Mouse (Mus musculus) liver, embryonic 14.5 days (tissue): Measurements from ENCODE around the gene Ccl1. TPM values are rescaled to one million over a fixed set of nuclear protein-coding genes. Genes with fewer than 3 reads are reported as not detected.
A peak's percentile ranks its signal among the peaks of the same experiment; 100 is the strongest.

Experiments
- ATAC-seq: fragments of 200-750 bp; cut with Nextera tagmentation; 2 replicates; pipeline ENCODE4 v1.8.0; 2017; ENCODE audit warnings: moderate number of reproducible peaks, mild to moderate bottlenecking, moderate library complexity; ENCODE audit not compliant: insufficient read depth
- DNase-seq, 3 experiments: peaks; one replicate each; pipeline ENCODE4 v3.0.0-alpha.2; 2012 to 2013; ENCODE audit warnings: low read depth in 3 of 3, low spot score in 3 of 3
- H3K27ac ChIP-seq: fragments of 300-500 bp; sonication (generic); 2 replicates; pipeline ENCODE4 v1.5.1; 2014; ENCODE audit warnings: moderate library complexity, mild to moderate bottlenecking, control low read depth, inconsistent platforms
- H3K27me3 ChIP-seq: fragments of 300-500 bp; sonication (generic); 2 replicates; pipeline ENCODE4 v1.6.1; 2014; ENCODE audit warnings: mild to moderate bottlenecking, low read length, moderate library complexity; ENCODE audit not compliant: control insufficient read depth, insufficient read depth
- H3K36me3 ChIP-seq: fragments of 300-500 bp; sonication (generic); replicated peaks from 2 replicates; pipeline ENCODE4 v1.6.1; 2014; ENCODE audit warnings: low read depth; ENCODE audit not compliant: control insufficient read depth, insufficient read depth
- H3K4me1 ChIP-seq, 2 experiments: fragments of 200-500 bp in 1 of 2; fragments of 300-500 bp in 1 of 2; sonication (generic) in 1 of 2; replicated peaks; 2 replicates each; pipeline ENCODE4 v1.6.1; 2012 to 2014; ENCODE audit warnings: antibody characterized with exemption in 1 of 2, inconsistent platforms in 1 of 2, low read length in 1 of 2; ENCODE audit not compliant: control insufficient read depth in 2 of 2, insufficient read depth in 2 of 2
- H3K4me2 ChIP-seq: fragments of 300-500 bp; sonication (generic); 2 replicates; pipeline ENCODE4 v1.6.1; 2014; ENCODE audit warnings: low read depth, mild to moderate bottlenecking, control low read depth, moderate library complexity
- H3K4me3 ChIP-seq, 2 experiments: fragments of 200-500 bp in 1 of 2; fragments of 300-500 bp in 1 of 2; sonication (generic) in 1 of 2; 2 replicates each; pipeline ENCODE4 v1.5.1; 2012 to 2014; ENCODE audit warnings: low read depth in 2 of 2, low read length in 2 of 2, mild to moderate bottlenecking in 2 of 2, control low read depth in 1 of 2, inconsistent platforms in 1 of 2, moderate library complexity in 1 of 2; ENCODE audit not compliant: insufficient read depth in 1 of 2
- H3K9ac ChIP-seq: fragments of 300-500 bp; sonication (generic); replicated peaks from 2 replicates; pipeline ENCODE4 v1.6.1; 2014; ENCODE audit warnings: mild to moderate bottlenecking, control low read depth, moderate library complexity
- H3K9me3 ChIP-seq: fragments of 300-500 bp; sonication (generic); 2 replicates; pipeline ENCODE4 v1.6.1; 2016; ENCODE audit warnings: low read length, mixed read lengths; ENCODE audit not compliant: control insufficient read depth
- CTCF ChIP-seq: IDR thresholded peaks from 2 replicates; pipeline ENCODE4 v1.5.1; 2016; ENCODE audit warnings: antibody characterized with exemption, low read depth, control low read depth
- EP300 ChIP-seq: IDR thresholded peaks from 2 replicates; pipeline ENCODE4 v1.6.1; 2016; ENCODE audit warnings: antibody characterized with exemption, low read depth
- WGBS: fragments of 180-500 bp; shearing (Covaris S2); extraction: QIAGEN DNeasy Blood & Tissue Kit; methylation state at CpG from one replicate; pipeline ENCODE4 v1.1.7; 2014; ENCODE audit not compliant: insufficient replicate concordance; 5-methylcytosine and 5-hydroxymethylcytosine counted together
- polyA plus RNA-seq, 2 experiments: library from polyadenylated mRNA; depleted of rRNA in 1 of 2; stranded (reverse) in 1 of 2; unstranded in 1 of 2; fragments of >200 nt; fragmentation: Nextera tagmentation in 1 of 2; extraction: Ambion mirVana in 1 of 2; gene quantifications; 2 replicates each; pipeline versions ENCODE4 v1.2.1 to v1.2.3; 2012 to 2014

Gene Ccl1
- not detected in 2 replicates for polyA plus RNA-seq (2012; rRNA removed)
- not detected in 2 replicates for polyA plus RNA-seq (2014; fragmentation: Nextera tagmentation; extraction: Ambion mirVana)

DNA sequence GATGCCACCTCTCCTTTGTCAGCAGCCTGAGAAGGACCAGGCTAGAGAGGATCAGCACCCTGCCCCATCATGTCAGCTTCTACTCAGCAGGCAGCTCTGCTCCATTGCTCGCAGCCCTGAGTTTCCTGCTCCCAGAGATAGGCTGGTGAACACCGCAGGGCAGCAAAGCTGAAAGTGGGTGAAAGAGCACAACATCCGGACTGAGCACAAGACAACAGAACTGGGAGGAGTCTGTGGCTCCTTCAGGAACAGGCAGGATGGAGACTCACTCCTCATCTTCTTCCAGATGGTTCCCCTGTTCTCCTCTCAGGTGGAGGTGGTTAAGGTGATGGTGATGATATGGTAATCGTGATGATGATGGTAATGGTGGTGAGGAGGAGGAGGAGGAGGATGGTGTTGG lies at the start of gene Ccl1:
TSS of gene Ccl1 (minus strand) at position 101 of the 400 bp plus-strand sequence.
- Histone ChIP-seq H3K27me3 (no peaks in the 10 kb centered on the region), H3K9ac (no peak within 1 kb of the TSS), H3K4me1 (no peaks in the 10 kb centered on the region), H3K4me2 (no peak within 1 kb of the TSS), H3K27ac (no peak within 1 kb of the TSS), H3K9me3 (no peaks in the 10 kb centered on the region), H3K4me3 (no peak within 1 kb of the TSS), H3K36me3 (no peaks in the 10 kb centered on the region)
- TF ChIP-seq EP300, result no peak
- no peak for TF ChIP-seq CTCF
- 25% methylated on average over 4 of the region's 4 CpGs for WGBS
- ATAC-seq, result no peak
- DNase-seq, result no peak

DNA sequence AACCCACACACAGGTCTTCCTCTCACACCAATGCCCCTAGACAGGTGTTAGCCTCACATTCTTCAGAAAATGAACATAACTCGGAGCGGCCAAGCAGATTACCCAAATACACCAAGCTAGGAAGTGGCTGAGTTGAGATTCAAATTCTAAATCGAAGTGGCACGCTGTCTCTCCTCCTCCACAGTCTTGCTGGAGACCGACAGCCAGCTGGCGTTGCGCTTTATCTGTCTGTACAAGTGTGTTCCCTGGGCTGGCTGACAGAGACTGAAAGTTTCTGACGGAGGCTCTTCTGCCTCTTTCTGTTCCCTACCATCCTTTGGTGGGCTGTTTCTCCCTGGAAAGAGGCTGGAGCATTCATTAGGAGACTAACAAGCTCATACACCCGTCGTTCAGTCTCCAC lies 45.5 kb upstream of the Ccl1 start:
- no peak overlapping the region for H3K27ac ChIP-seq
- H3K27me3 ChIP-seq, result no peaks in the 10 kb centered on the region
- H3K36me3 ChIP-seq, result no peaks in the 10 kb centered on the region
- DNase-seq (no peak), ATAC-seq (no peak)
- H3K4me2 ChIP-seq, result no peak overlapping the region
- H3K4me3 ChIP-seq, result no peak overlapping the region
- 64% methylated on average over 10 of the region's 10 CpGs for WGBS
- H3K4me1 ChIP-seq, result no peaks in the 10 kb centered on the region
- TF ChIP-seq CTCF (no peak), EP300 (no peak)
- H3K9ac ChIP-seq, result no peak overlapping the region
- H3K9me3 ChIP-seq, result no peaks in the 10 kb centered on the region

DNA sequence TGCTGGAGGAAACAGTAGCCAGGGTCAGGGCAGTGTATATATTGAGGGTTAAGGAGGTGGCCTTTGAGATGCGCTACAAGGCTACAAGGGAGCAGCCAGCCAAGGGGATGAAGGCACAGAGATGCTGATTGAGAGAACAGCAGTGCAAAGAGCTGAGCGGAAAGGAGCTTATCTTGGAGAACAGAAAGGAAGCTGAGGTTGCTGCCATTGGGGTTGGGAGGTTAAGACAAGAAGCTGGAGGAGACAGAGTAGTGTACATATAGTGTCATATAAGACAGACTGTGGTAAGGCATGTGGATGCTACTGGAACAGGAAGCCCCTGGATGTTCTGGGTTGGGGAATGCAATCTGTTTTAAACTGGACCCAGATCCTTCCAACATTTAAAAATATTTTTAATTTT lies 35.4 kb upstream of the Ccl1 start:
- Histone ChIP-seq H3K9me3 (no peaks in the 10 kb centered on the region), H3K27ac (no peak overlapping the region), H3K27me3 (no peaks in the 10 kb centered on the region), H3K4me2 (no peak overlapping the region), H3K4me1 (0 out of 4 replicates have a peak, but pooled peaks cover 0 to 5% of the 10 kb centered on the region in 2 experiments), H3K9ac (no peak overlapping the region), H3K4me3 (no peak overlapping the region), H3K36me3 (no peaks in the 10 kb centered on the region)
- TF ChIP-seq EP300, result no peak
- no peak for TF ChIP-seq CTCF
- WGBS, result 10% methylated on average over 2 of the region's 2 CpGs
- ATAC-seq, result no peak; the same call in 1 of the 2 replicates
- DNase-seq, result no peak

DNA sequence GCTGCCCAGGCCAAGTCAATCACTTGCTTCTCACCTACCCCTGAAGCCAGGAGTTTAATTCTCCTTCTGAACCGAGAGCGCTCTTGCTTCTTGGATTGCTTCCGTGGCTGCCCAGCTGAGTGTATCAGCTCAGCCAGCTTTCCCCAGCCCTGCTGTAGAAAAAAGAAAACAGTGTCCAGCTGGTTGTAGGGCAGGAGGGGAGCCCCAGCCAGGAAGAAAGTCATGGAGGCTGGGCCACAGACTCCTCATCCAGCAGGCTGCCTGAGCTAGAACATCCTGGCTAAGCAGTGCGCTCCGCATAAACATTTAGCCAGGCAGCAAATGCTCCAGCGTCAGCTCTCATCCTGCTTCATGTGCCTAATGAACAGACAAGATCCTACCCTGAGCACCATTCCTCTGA lies 34.9 kb upstream of the Ccl1 start:
- no peak overlapping the region for H3K4me3 ChIP-seq
- 0 out of 4 replicates have a peak, but pooled peaks cover 0 to 5% of the 10 kb centered on the region in 2 experiments for H3K4me1 ChIP-seq
- H3K36me3 ChIP-seq, result no peaks in the 10 kb centered on the region
- H3K4me2 ChIP-seq, result no peak overlapping the region
- H3K27me3 ChIP-seq, result no peaks in the 10 kb centered on the region
- H3K27ac ChIP-seq, result no peak overlapping the region
- DNase-seq (no peak), ATAC-seq (no peak)
- no peaks in the 10 kb centered on the region for H3K9me3 ChIP-seq
- TF ChIP-seq CTCF (no peak), EP300 (no peak)
- H3K9ac ChIP-seq, result no peak overlapping the region
- 16% methylated on average over 6 of the region's 6 CpGs for WGBS

DNA sequence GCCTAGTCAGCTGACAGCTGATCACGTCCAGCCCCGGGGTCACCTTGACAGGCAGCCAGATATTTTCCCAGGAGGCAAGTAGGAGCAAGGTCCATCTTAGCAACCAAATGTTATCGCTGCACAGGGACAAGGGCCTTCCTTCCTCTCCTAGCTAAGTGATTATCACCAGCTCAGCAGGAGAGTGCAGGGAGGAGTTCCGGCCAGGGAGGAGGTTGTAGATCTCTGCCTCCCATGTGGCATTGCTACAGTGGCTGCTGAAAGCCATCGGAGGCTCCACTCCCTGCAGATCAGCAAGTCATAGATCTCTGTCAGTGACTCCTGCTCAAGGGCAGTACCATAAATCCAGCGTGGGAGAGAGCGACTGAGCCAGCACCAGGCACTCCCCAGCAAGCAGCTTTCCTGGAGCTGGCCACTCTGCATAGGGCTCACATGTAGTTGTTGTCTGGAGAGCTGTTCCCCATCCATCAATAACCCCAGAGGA lies 34.5 kb upstream of the Ccl1 start:
- no peaks in the 10 kb centered on the region for H3K9me3 ChIP-seq
- 3% methylated on average over 7 of the region's 7 CpGs for WGBS
- TF ChIP-seq CTCF (no peak), EP300 (no peak)
- no peaks in the 10 kb centered on the region for H3K36me3 ChIP-seq
- H3K27ac ChIP-seq, result no peak overlapping the region
- H3K4me2 ChIP-seq, result no peak overlapping the region
- ATAC-seq (0 out of 2 replicates have a peak, but pooled peaks have one; percentile 50), DNase-seq (no peak)
- H3K9ac ChIP-seq, result no peak overlapping the region
- H3K27me3 ChIP-seq, result no peaks in the 10 kb centered on the region
- no peak overlapping the region for H3K4me3 ChIP-seq
- H3K4me1 ChIP-seq, result 0 out of 4 replicates have a peak, but pooled peaks cover 0 to 5% of the 10 kb centered on the region in 2 experiments
